Mouse (Mus musculus): ENCODE results near the gene Crybb2.

- TF ChIP-seq CTCF (IDR thresholded peaks at IDR 0.05; ENCODE audit: borderline replicate concordance, insufficient read depth, low read length), result no peak
- no peak for TF ChIP-seq POLR2A (IDR thresholded peaks at IDR 0.05; ENCODE audit: low read depth, low read length)
Measured at GRCm38 (mm10) chr5:113092406-113092805, 22.5 kb upstream of the Crybb2 start.

All from embryonic fibroblast, embryonic 13.5 days (primary cell).